Mouse (Mus musculus): ENCODE data around the gene Tmc6. TPM values are rescaled to one million over a fixed set of nuclear protein-coding genes. Genes with fewer than 3 reads are reported as not detected.

The Tmc6 gene
- total and polyA plus RNA-seq, 3 experiments: 16.8 to 28.4 (median 26.8) TPM

- Histone ChIP-seq H3K27ac (ENCODE audit: insufficient read depth, low read depth) (no peak overlapping the region), H3K4me1 (ENCODE audit: control insufficient read depth in 1 of 2, insufficient read depth in 2 of 2) (peaks cover 8 to 45% of the 10 kb centered on the region in 2 experiments), H3K4me3 (replicated peaks in 1 of 3; ENCODE audit: low read depth in 2 of 3, low read length in 2 of 3, poor library complexity in 1 of 3) (no peak overlapping the region), H3K79me2 (replicated peaks; ENCODE audit: control insufficient read depth, extremely low read depth, insufficient read depth, poor library complexity, severe bottlenecking) (no peaks in the 10 kb centered on the region), H3K36me3 (replicated peaks in 1 of 2; ENCODE audit: control insufficient read depth in 1 of 2, insufficient read depth in 1 of 2, low read length in 1 of 2) (peaks cover 60 to 84% of the 10 kb centered on the region in 2 experiments), H3K9me3 (replicated peaks; ENCODE audit: low read length) (no peaks in the 10 kb centered on the region), H3K27me3 (replicated peaks) (no peaks in the 10 kb centered on the region), H3K4me2 (ENCODE audit: insufficient read depth, low read depth, poor library complexity, severe bottlenecking) (no peak overlapping the region), H3K9ac (ENCODE audit: insufficient read depth, low read depth) (no peak overlapping the region)
- no peak for DNase-seq (ENCODE audit: extremely low read depth)
- dilution Hi-C loops (cut with MboI; ENCODE audit: extremely low pct_ligation_motif_present, extremely low pct_unique_long_range_greater_than_20kb, low sequenced_read_pairs): no loop called here
- in situ Hi-C loops (cut with MboI; ENCODE audit: low pct_ligation_motif_present, low pct_unique_long_range_greater_than_20kb, low sequenced_read_pairs): no loop called here
- TF ChIP-seq ZC3H11A (IDR thresholded peaks at IDR 0.05; ENCODE audit: low read depth, low read length) (no peak), USF1 (IDR thresholded peaks at IDR 0.05; ENCODE audit: low read depth, low read length) (no peak), MEF2A (IDR thresholded peaks at IDR 0.05; ENCODE audit: borderline replicate concordance, low read depth, low read length) (no peak), HCFC1 (IDR thresholded peaks at IDR 0.05; ENCODE audit: low read depth, low read length) (no peak)
These were observed 15.7 kb downstream of the Tmc6 start for GRCm38 (mm10) chr11:117766275-117766674.

GRCm38 (mm10) chr11:117765361-117765760, 16.6 kb downstream of the Tmc6 start:
- dilution Hi-C loops (cut with MboI; ENCODE audit: extremely low pct_ligation_motif_present, extremely low pct_unique_long_range_greater_than_20kb, low sequenced_read_pairs): no loop called here

GRCm38 (mm10) chr11:117764319-117764718, 17.7 kb downstream of the Tmc6 start:
- no peak overlapping the region for H3K4me2 ChIP-seq (ENCODE audit: insufficient read depth, low read depth, poor library complexity, severe bottlenecking)
- TF ChIP-seq USF2 (conservative IDR thresholded peaks at IDR 0.05; ENCODE audit: low read depth, low read length) (no peak), IRF4 (IDR thresholded peaks at IDR 0.05; ENCODE audit: low read depth, low read length) (no peak), CHD1 (IDR thresholded peaks at IDR 0.05; ENCODE audit: low read depth, low read length) (no peak), MAFK (IDR thresholded peaks at IDR 0.05; ENCODE audit: insufficient replicate concordance, low read length) (no peak), SIN3A (IDR thresholded peaks at IDR 0.05; ENCODE audit: low read length) (no peak), RCOR1 (conservative IDR thresholded peaks at IDR 0.05; ENCODE audit: low read depth, low read length) (no peak), MEF2A (IDR thresholded peaks at IDR 0.05; ENCODE audit: borderline replicate concordance, low read depth, low read length) (no peak), RAD21 (IDR thresholded peaks at IDR 0.05; ENCODE audit: low read depth, low read length) (no peak), GABPA (IDR thresholded peaks at IDR 0.05; ENCODE audit: insufficient replicate concordance, low read depth, low read length) (no peak), SMC3 (IDR thresholded peaks at IDR 0.05; ENCODE audit: low read depth, low read length) (no peak), USF1 (IDR thresholded peaks at IDR 0.05; ENCODE audit: low read depth, low read length) (no peak), KAT2A (IDR thresholded peaks at IDR 0.05; ENCODE audit: insufficient replicate concordance, low read length) (no peak), POLR2AphosphoS2 (IDR thresholded peaks at IDR 0.05; ENCODE audit: low read depth, low read length) (no peak), ZC3H11A (IDR thresholded peaks at IDR 0.05; ENCODE audit: low read depth, low read length) (no peak), JUND (conservative IDR thresholded peaks at IDR 0.05; ENCODE audit: low read depth, low read length) (no peak), NRF1 (IDR thresholded peaks at IDR 0.05; ENCODE audit: low read depth, low read length) (no peak), UBTF (IDR thresholded peaks at IDR 0.05; ENCODE audit: low read depth, low read length) (no peak), TBP (conservative IDR thresholded peaks at IDR 0.05; ENCODE audit: low read depth, low read length) (no peak)
- no peak overlapping the region for H3K9ac ChIP-seq (ENCODE audit: insufficient read depth, low read depth)
- no peak for DNase-seq (ENCODE audit: extremely low read depth)
- peaks cover 7 to 34% of the 10 kb centered on the region in 2 experiments for H3K4me1 ChIP-seq (ENCODE audit: control insufficient read depth in 1 of 2, insufficient read depth in 2 of 2)
- H3K27me3 ChIP-seq (replicated peaks): no peaks in the 10 kb centered on the region
- H3K36me3 ChIP-seq (replicated peaks in 1 of 2; ENCODE audit: control insufficient read depth in 1 of 2, insufficient read depth in 1 of 2, low read length in 1 of 2): peaks cover 68 to 85% of the 10 kb centered on the region in 2 experiments
- dilution Hi-C loops (cut with MboI; ENCODE audit: extremely low pct_ligation_motif_present, extremely low pct_unique_long_range_greater_than_20kb, low sequenced_read_pairs): no loop called here
- H3K9me3 ChIP-seq (replicated peaks; ENCODE audit: low read length): no peaks in the 10 kb centered on the region
- H3K27ac ChIP-seq (ENCODE audit: insufficient read depth, low read depth): no peak overlapping the region
- H3K79me2 ChIP-seq (replicated peaks; ENCODE audit: control insufficient read depth, extremely low read depth, insufficient read depth, poor library complexity, severe bottlenecking): no peaks in the 10 kb centered on the region
- H3K4me3 ChIP-seq (replicated peaks in 1 of 3; ENCODE audit: low read depth in 2 of 3, low read length in 2 of 3, poor library complexity in 1 of 3): no peak overlapping the region
- in situ Hi-C loops (cut with MboI; ENCODE audit: low pct_ligation_motif_present, low pct_unique_long_range_greater_than_20kb, low sequenced_read_pairs): no loop called here

More at GRCm38 (mm10) chr11:117765361-117765760, 16.6 kb downstream of the Tmc6 start:
- H3K79me2 ChIP-seq (replicated peaks; ENCODE audit: control insufficient read depth, extremely low read depth, insufficient read depth, poor library complexity, severe bottlenecking): no peaks in the 10 kb centered on the region
- H3K4me3 ChIP-seq (replicated peaks in 1 of 3; ENCODE audit: low read depth in 2 of 3, low read length in 2 of 3, poor library complexity in 1 of 3): no peak overlapping the region
- H3K4me2 ChIP-seq (ENCODE audit: insufficient read depth, low read depth, poor library complexity, severe bottlenecking): no peak overlapping the region
- peaks cover 8 to 44% of the 10 kb centered on the region in 2 experiments for H3K4me1 ChIP-seq (ENCODE audit: control insufficient read depth in 1 of 2, insufficient read depth in 2 of 2)
- no peak for DNase-seq (ENCODE audit: extremely low read depth)
- TF ChIP-seq TBP (conservative IDR thresholded peaks at IDR 0.05; ENCODE audit: low read depth, low read length): no peak
- no peak for TF ChIP-seq POLR2AphosphoS2 (IDR thresholded peaks at IDR 0.05; ENCODE audit: low read depth, low read length)
- H3K27me3 ChIP-seq (replicated peaks): no peaks in the 10 kb centered on the region
- no peaks in the 10 kb centered on the region for H3K9me3 ChIP-seq (replicated peaks; ENCODE audit: low read length)
- H3K36me3 ChIP-seq (replicated peaks in 1 of 2; ENCODE audit: control insufficient read depth in 1 of 2, insufficient read depth in 1 of 2, low read length in 1 of 2): peaks cover 63 to 86% of the 10 kb centered on the region in 2 experiments
- no peak overlapping the region for H3K9ac ChIP-seq (ENCODE audit: insufficient read depth, low read depth)
- H3K27ac ChIP-seq (ENCODE audit: insufficient read depth, low read depth): no peak overlapping the region
- in situ Hi-C loops (cut with MboI; ENCODE audit: low pct_ligation_motif_present, low pct_unique_long_range_greater_than_20kb, low sequenced_read_pairs): no loop called here

Data from CH12.LX (cell line).